Mouse (Mus musculus): ENCODE measurements around the gene Krtap29-1.

Krtap29-1 gene

GRCm38 (mm10) chr11:99948175-99948574 is 30.7 kb downstream of the Krtap29-1 start, which contains the start of gene Krtap9-5:
TSS of gene Krtap9-5 (plus strand) at chr11:99948475.
- no peak for DNase-seq (ENCODE audit: low spot score in 2 of 2)

- DNase-seq (ENCODE audit: low spot score in 2 of 2): no peak
Measured at GRCm38 (mm10) chr11:99937751-99938264, 41.0 kb downstream of the Krtap29-1 start.

GRCm38 (mm10) chr11:99935991-99936390 is 42.9 kb downstream of the Krtap29-1 start, which contains the start of gene Krtap31-2:
TSS of gene Krtap31-2 (plus strand) at chr11:99936291.
- no peak for DNase-seq (ENCODE audit: low spot score in 2 of 2)

Measured in natural killer cell, adult 2 months (primary cell).